Mouse (Mus musculus): ENCODE results near the gene Mansc1. TPM values are rescaled to one million over a fixed set of nuclear protein-coding genes. Genes with fewer than 3 reads are reported as not detected.

Gene Mansc1
- total RNA-seq, 1 experiment from 2014 or later, result 1.8 TPM

- ATAC-seq (replicated peaks; ENCODE audit: insufficient number of reproducible peaks, low FRiP score, low TSS enrichment, poor library complexity, severe bottlenecking), result no peak
Observed at GRCm38 (mm10) chr6:134606540-134606939, 25.7 kb downstream of the Mansc1 start.

DNA sequence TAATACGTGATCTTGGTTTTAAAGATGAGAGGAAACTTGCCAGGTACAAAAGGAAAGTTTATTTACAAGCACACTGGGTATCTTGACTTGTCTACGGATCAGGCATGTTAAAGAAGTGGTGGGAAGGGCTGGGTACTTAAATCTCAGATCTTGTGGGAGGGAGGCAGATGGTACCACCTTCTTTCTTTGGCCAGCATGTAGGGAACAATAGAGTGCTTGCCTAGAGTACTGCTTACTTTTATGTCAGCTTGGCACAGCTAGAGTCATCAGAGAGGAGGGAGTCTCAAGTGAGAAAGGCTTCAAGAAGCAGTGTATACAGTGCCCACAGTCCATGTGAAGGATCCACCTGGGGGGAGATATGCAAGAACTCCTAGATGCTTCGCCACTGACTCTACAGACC, 27.1 kb downstream of the Mansc1 start:
- ATAC-seq (replicated peaks; ENCODE audit: insufficient number of reproducible peaks, low FRiP score, low TSS enrichment, poor library complexity, severe bottlenecking), result no peak

GRCm38 (mm10) chr6:134602371-134603003, 29.8 kb downstream of the Mansc1 start:
- no peak for ATAC-seq (replicated peaks; ENCODE audit: insufficient number of reproducible peaks, low FRiP score, low TSS enrichment, poor library complexity, severe bottlenecking)

GRCm38 (mm10) chr6:134601766-134602165, 30.5 kb downstream of the Mansc1 start:
- ATAC-seq (replicated peaks; ENCODE audit: insufficient number of reproducible peaks, low FRiP score, low TSS enrichment, poor library complexity, severe bottlenecking), result no peak

DNA sequence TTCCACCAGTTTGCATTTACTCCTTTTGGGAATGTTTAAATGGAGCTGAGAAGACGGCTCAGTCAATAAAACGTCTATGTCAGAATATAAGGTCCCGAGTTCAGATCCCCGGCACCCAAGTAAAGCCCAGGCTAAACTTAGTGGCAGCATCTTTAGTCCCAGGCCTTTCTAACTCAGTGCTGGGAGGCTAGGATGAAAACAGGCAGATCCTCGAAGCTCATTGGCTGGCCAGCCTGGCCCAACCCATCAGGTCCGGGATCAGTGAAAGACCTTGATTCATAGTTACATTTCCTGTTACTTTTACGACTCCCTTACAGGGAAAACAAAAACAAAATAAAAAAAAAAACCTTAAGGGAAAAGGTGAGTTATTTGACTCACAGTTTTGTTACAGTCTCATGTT, 31.2 kb downstream of the Mansc1 start:
- ATAC-seq (replicated peaks; ENCODE audit: insufficient number of reproducible peaks, low FRiP score, low TSS enrichment, poor library complexity, severe bottlenecking), result no peak

DNA sequence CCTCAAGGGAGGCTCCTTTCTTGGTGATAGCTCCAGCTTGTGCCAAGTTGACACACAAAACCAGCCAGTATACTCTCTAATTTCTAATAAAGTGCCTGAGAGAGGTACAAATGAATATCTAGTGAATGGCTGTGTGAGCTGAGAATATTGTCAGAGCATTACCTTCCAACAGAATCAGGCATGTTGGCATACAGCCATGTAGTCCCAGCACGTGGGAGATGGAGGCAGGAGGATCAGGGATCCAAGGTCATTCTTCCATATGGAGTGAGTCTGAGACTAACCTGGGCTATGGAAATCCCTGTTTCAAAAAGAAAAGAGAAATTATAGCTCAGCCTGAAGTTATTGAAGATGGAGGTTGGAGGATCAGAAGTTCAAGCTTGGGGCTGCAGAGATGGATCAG, 33.0 kb downstream of the Mansc1 start:
- ATAC-seq (replicated peaks; ENCODE audit: insufficient number of reproducible peaks, low FRiP score, low TSS enrichment, poor library complexity, severe bottlenecking), result no peak

DNA sequence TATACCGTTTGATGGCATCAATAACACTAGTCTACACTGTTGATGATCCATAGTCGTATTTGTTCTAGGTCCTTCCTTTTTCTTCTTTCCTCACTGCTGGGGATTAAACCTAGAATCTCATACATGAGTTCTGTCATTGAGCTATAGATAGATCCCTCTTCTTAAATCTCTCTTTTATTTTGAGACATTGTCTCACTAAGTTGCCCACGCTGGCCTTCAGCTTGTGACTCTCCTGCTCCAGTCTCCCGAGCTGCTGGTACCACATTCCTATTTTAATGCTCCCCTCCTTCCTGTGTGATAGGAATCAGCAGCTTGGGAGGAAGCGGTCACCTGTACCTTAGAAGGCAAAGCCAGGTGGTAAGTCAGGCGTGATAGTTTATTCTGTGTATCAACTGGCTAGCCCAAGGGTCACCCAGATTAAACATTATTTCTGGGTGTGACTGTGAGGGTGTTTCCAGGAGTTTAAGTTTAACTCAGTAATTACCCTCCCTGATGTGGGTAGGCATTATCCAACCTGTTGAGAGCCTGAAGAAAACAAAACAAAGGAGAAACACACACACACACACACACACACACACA, 34.5 kb downstream of the Mansc1 start:
- no peak for ATAC-seq (replicated peaks; ENCODE audit: insufficient number of reproducible peaks, low FRiP score, low TSS enrichment, poor library complexity, severe bottlenecking)

DNA sequence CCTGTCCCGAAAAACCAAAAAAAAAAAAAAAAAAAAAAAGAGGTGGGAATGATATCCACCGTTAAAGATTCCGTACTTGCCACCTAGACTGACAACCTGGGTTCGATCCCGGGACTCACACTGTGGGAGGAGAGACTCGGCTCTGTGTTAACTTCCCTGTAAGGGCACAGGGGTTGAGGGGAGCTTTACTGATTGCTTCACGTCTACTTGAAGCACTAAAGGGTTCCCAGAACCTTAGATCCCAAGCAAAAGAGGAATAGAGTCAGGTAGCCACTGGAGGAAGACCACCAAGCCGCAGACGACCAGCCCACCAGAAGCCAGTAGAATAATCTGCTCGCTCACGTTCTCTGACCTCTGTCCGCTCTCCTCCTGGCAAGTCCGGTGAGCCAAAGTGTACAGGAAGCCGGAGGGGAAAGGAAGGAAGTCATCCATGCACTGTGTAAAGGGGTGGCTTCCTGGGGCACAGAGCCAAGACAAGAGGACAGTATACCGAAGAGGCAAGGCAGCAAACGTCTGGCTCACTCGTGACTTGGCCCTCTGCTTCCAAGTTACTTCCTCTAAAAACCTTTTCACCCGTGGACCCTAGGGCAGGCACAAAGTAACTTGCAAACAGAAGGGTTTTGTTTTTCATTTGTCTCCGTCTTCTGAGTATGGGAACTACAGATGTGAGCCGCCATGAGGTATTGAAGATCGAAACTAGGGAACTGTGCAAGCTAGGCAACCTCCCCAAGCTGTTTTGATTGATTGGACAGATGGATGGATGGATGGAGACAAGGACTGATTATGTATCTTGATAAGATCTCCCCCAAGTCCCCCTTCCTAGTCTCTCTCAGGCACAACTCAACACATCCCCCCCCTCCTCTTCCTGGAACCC, 37.5 kb downstream of the Mansc1 start:
- ATAC-seq (replicated peaks; ENCODE audit: insufficient number of reproducible peaks, low FRiP score, low TSS enrichment, poor library complexity, severe bottlenecking), result 0 out of 2 replicates have a peak, but pooled peaks have one; percentile 43

DNA sequence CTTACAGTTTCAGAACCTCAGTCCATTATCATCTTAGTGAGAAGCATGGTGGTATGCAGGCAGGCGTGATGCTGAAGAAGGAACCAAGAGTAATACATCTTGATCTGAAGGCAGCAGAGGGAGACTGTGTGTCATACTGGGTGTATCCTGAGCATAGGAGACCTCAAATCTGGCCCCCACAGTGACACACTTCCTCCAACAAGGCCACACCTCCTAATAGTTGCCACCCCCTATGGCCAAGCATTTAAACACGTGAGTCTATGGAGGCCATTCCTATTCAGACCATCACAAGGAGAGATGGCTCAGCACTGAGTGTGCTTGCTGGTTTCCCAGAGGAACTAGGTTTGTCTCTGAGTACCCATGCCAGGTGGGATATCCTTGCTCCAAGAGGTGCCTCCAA, 40.7 kb downstream of the Mansc1 start:
- no peak for ATAC-seq (replicated peaks; ENCODE audit: insufficient number of reproducible peaks, low FRiP score, low TSS enrichment, poor library complexity, severe bottlenecking)

DNA sequence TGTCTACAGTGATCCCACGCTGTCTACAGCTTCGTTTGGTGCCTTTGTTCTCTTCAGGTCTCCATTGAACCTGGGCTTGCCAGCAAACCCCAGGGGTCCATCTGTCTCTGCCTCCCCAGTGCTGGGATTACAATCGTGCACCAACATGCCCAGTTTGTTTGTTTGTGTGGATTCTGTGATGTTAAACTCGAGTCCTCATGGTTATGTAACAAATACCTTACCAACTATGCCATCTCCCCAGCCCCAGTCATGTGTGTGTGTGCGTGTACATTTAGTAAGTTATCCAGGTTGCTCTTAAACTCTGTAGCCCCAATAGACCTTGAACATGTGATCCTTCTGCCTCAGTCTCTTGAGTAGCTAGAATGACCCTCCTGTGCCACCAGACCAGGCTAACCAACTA, 46.0 kb downstream of the Mansc1 start:
- no peak for ATAC-seq (replicated peaks; ENCODE audit: insufficient number of reproducible peaks, low FRiP score, low TSS enrichment, poor library complexity, severe bottlenecking)

DNA sequence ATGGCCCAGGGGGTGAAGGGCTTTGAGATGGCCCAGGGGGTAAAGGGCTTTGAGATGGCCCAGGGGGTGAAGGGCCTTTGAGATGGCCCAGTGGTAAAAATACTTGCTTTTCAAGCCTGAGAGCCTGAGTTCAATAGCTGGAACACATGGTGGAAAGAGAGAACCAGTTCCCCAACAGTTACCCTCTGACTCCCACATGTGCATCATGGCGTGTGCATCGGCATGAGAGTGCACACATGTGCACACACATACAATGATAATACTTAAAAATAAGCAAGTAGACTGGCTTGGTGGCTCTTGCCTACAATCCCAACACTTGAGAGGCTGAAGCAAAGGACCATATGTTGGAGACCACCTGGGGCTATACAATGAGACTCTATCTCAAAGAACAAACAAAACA, 47.7 kb downstream of the Mansc1 start:
- ATAC-seq (replicated peaks; ENCODE audit: insufficient number of reproducible peaks, low FRiP score, low TSS enrichment, poor library complexity, severe bottlenecking), result no peak

- no peak for ATAC-seq (replicated peaks; ENCODE audit: insufficient number of reproducible peaks, low FRiP score, low TSS enrichment, poor library complexity, severe bottlenecking)
Observed at GRCm38 (mm10) chr6:134582110-134582509, 50.2 kb downstream of the Mansc1 start.

DNA sequence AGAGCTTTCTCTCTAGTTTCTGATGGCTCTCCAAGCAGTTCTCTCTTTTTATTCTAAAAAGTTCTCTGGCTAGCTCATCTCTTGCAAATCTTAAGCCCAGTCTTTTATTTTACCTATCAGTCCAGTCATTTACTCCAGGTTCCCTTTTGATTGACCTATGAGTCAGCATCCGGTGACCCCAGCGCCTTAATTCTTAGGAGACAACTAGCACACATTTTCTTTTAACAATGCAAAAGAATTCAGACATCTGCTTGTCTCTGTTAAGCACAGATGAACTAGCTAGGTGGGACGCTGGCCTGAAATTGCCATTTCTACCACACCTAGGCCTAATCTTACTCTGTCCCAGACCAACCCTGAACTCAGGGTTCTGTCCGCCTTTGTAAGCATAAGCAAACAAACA, 52.8 kb downstream of the Mansc1 start:
- ATAC-seq (replicated peaks; ENCODE audit: insufficient number of reproducible peaks, low FRiP score, low TSS enrichment, poor library complexity, severe bottlenecking), result no peak

- ATAC-seq (replicated peaks; ENCODE audit: insufficient number of reproducible peaks, low FRiP score, low TSS enrichment, poor library complexity, severe bottlenecking), result no peak
Observed at GRCm38 (mm10) chr6:134578039-134578438, 54.2 kb downstream of the Mansc1 start.

- no peak for ATAC-seq (replicated peaks; ENCODE audit: insufficient number of reproducible peaks, low FRiP score, low TSS enrichment, poor library complexity, severe bottlenecking)
Observed at GRCm38 (mm10) chr6:134575288-134575741, 57.0 kb downstream of the Mansc1 start.

DNA sequence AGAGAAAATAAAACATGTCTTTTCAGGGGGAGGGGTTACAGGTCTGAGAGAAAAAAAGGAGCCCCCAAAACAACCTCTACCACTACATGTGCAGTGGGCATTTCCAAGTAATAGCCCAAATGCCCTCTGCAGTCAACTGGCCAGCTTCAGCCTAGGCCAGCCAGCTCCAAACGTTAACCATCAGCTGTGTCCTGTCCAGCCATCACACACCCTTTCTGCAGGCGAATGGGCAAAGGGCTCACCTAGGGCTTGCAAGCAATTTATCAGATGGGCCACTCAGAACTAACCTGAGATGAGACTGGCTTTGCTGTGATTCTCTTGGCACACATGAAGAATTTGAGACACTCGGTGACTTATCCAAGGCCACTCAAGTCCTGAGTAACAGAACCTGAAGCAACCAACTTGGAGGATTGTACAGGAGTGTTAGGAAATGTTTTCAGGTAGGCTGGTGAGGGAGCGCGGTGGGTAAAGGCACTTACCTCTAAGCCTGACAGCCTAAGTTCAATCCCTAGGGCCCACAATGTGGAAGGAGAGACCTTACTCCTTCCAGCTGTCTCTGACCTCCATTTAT, 64.2 kb downstream of the Mansc1 start:
- no peak for ATAC-seq (replicated peaks; ENCODE audit: insufficient number of reproducible peaks, low FRiP score, low TSS enrichment, poor library complexity, severe bottlenecking)

- peak; percentile 85 for ATAC-seq (replicated peaks; ENCODE audit: insufficient number of reproducible peaks, low FRiP score, low TSS enrichment, poor library complexity, severe bottlenecking)
Observed at GRCm38 (mm10) chr6:134566818-134567485, 65.3 kb downstream of the Mansc1 start, which contains the start of gene Lrp6. TSS of gene Lrp6 (minus strand) at chr6:134566965.

- ATAC-seq (replicated peaks; ENCODE audit: insufficient number of reproducible peaks, low FRiP score, low TSS enrichment, poor library complexity, severe bottlenecking), result no peak
Observed at GRCm38 (mm10) chr6:134566248-134566817, 66.0 kb downstream of the Mansc1 start.

Data from monocyte, adult 5-6 weeks (primary cell).